Mouse (Mus musculus) hindbrain, embryonic 12.5 days (tissue): ENCODE measurements around the gene Fcho2. TPM values are rescaled to one million over a fixed set of nuclear protein-coding genes. Genes with fewer than 3 reads are reported as not detected.

Source experiments
- ATAC-seq: fragments of 200-750 bp; cut with Nextera tagmentation; 2 replicates; pipeline ENCODE4 v1.8.0; 2017; ENCODE audit warnings: moderate TSS enrichment; ENCODE audit not compliant: low FRiP score
- H3K27ac ChIP-seq: fragments of 300-500 bp; sonication (generic); 2 replicates; pipeline ENCODE4 v1.5.1; 2016; ENCODE audit warnings: mild to moderate bottlenecking
- H3K27me3 ChIP-seq: fragments of 300-500 bp; sonication (generic); 2 replicates; pipeline ENCODE4 v1.6.1; 2016; ENCODE audit warnings: mild to moderate bottlenecking
- H3K36me3 ChIP-seq: fragments of 300-500 bp; sonication (generic); 2 replicates; pipeline ENCODE4 v1.6.1; 2016; ENCODE audit warnings: mild to moderate bottlenecking
- H3K4me1 ChIP-seq: fragments of 300-500 bp; sonication (generic); 2 replicates; pipeline ENCODE4 v1.6.1; 2016
- H3K4me2 ChIP-seq: fragments of 300-500 bp; sonication (generic); replicated peaks from 2 replicates; pipeline ENCODE4 v1.6.1; 2016; ENCODE audit warnings: mild to moderate bottlenecking
- H3K4me3 ChIP-seq: fragments of 300-500 bp; sonication (generic); 2 replicates; pipeline ENCODE4 v1.5.1; 2016; ENCODE audit warnings: mild to moderate bottlenecking
- H3K9ac ChIP-seq: fragments of 300-500 bp; sonication (generic); 2 replicates; pipeline ENCODE4 v1.6.1; 2016; ENCODE audit warnings: mild to moderate bottlenecking, moderate library complexity
- H3K9me3 ChIP-seq: fragments of 300-500 bp; sonication (generic); replicated peaks from 2 replicates; pipeline ENCODE4 v1.6.1; 2016; ENCODE audit warnings: mild to moderate bottlenecking
- WGBS: fragments of 180-500 bp; shearing (Covaris S2); methylation state at CpG from one replicate; pipeline ENCODE4 v1.1.7; 2016; 5-methylcytosine and 5-hydroxymethylcytosine counted together
- polyA plus RNA-seq: library from polyadenylated mRNA; unstranded; fragments of >200 nt; fragmentation: Nextera tagmentation; extraction: Ambion mirVana; gene quantifications from 2 replicates; pipeline ENCODE4 v1.2.1, GENCODE M21; 2016

Gene Fcho2
- polyA plus RNA-seq, 1 experiment from 2014 or later, result 48.3 TPM

DNA sequence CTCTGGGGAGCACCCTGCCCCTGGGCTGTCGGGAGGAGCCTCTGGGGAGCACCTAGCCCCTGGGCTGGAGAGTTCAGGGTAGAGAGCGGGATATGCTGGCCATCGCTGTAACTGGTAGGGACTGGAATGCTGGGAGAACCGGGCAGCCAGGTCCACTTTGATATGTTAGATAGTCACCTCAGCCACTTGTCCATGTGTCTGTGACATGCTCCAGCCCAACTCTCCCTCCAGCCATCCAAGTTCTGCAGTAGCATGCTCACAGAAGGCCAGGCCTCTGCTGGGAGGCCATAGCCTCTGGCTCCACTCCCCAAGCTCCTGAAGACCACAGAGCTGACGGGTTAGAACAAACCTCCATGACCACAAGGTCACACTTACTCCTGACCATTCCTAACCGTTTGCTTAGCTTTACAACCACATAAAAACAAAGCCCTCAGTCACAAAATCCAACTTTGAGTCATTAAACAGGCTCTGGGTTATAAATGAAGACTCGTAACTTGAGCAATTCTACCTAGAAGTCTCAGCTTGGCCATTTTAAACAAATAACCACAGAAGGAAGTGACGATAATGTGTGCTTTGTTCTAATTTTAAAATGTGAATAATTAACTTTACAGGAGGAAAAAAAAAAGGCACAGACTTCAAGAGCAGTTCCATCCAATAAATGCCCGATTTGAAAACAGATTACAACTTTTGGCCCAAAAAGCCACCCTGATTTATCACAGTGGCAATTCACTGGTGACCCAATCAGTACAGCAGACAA is 130.9 kb downstream of the Fcho2 start:
- no peak overlapping the region for H3K4me3 ChIP-seq
- no peak overlapping the region for H3K9ac ChIP-seq
- H3K4me2 ChIP-seq, result no peak overlapping the region
- 81% methylated on average over 9 of the region's 9 CpGs for WGBS
- H3K27ac ChIP-seq, result no peak overlapping the region
- no peaks in the 10 kb centered on the region for H3K9me3 ChIP-seq
- no peaks in the 10 kb centered on the region for H3K36me3 ChIP-seq
- no peak for ATAC-seq
- no peaks in the 10 kb centered on the region for H3K27me3 ChIP-seq
- H3K4me1 ChIP-seq, result peaks cover 13% of the 10 kb centered on the region

DNA sequence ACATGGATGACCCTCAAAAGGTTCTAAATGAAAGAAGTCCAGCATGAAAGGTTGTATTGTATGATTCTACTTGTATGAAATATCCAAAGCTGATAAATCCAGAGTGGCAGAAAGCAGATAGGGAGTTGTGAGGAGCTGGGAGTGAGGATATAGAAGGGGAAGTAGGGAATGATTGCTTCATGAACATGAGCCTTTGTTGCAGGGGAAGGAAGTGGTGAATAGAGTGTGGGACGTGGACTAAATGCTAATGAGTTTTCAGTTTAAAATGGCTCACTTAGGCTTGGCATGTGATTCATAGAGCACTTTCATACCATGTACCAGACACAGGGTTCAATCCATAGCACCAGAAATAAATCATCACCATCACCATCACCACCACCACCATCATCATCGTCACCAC is 131.8 kb downstream of the Fcho2 start:
- Histone ChIP-seq H3K27ac (no peak overlapping the region), H3K4me2 (no peak overlapping the region), H3K36me3 (no peaks in the 10 kb centered on the region), H3K27me3 (no peaks in the 10 kb centered on the region), H3K9me3 (no peaks in the 10 kb centered on the region), H3K9ac (no peak overlapping the region), H3K4me1 (peaks cover 13% of the 10 kb centered on the region), H3K4me3 (no peak overlapping the region)
- WGBS, result 91% methylated on average over 2 of the region's 2 CpGs
- no peak for ATAC-seq

GRCm38 (mm10) chr13:98680470-98681060 is 134.7 kb downstream of the Fcho2 start:
- Histone ChIP-seq H3K27me3 (no peaks in the 10 kb centered on the region), H3K9me3 (no peaks in the 10 kb centered on the region), H3K4me2 (no peak overlapping the region), H3K9ac (no peak overlapping the region), H3K36me3 (no peaks in the 10 kb centered on the region), H3K4me1 (0 out of 2 replicates have a peak, but pooled peaks cover 4% of the 10 kb centered on the region), H3K4me3 (no peak overlapping the region), H3K27ac (no peak overlapping the region)
- no peak for ATAC-seq
- WGBS, result 88% methylated on average over 5 of the region's 5 CpGs

- Histone ChIP-seq H3K4me2 (no peak overlapping the region), H3K27me3 (no peaks in the 10 kb centered on the region), H3K9ac (no peak overlapping the region), H3K4me3 (no peak overlapping the region), H3K27ac (no peak overlapping the region), H3K4me1 (0 out of 2 replicates have a peak, but pooled peaks cover 4% of the 10 kb centered on the region), H3K36me3 (no peaks in the 10 kb centered on the region), H3K9me3 (no peaks in the 10 kb centered on the region)
- ATAC-seq, result no peak
- WGBS, result 55% methylated on average over 4 of the region's 4 CpGs
These were observed 135.6 kb downstream of the Fcho2 start for GRCm38 (mm10) chr13:98679631-98680041.

DNA sequence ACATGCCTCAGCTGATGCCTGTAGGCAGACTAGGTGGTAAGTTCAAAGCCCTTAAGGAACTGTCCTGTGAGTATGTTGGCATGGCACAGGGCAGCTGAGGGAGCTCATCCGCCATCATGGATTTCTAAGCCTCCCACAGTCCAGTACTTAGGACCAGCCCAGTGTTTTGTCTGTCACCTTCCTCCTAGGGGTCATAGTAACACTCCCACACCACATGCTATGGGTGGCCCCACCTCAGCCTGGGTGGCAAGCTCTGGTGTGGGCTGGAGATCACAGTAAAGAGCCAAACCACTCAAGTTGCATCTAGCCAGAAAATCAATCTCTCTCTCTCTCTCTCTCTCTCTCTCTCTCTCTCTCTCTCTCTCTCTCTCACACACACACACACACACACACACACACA is 136.0 kb downstream of the Fcho2 start:
- Histone ChIP-seq H3K9me3 (no peaks in the 10 kb centered on the region), H3K4me1 (0 out of 2 replicates have a peak, but pooled peaks cover 4% of the 10 kb centered on the region), H3K27ac (no peak overlapping the region), H3K9ac (no peak overlapping the region), H3K4me3 (no peak overlapping the region), H3K4me2 (no peak overlapping the region), H3K27me3 (no peaks in the 10 kb centered on the region), H3K36me3 (no peaks in the 10 kb centered on the region)
- 88% methylated on average over 1 of the region's 1 CpGs for WGBS
- no peak for ATAC-seq

GRCm38 (mm10) chr13:98673922-98674321 is 141.3 kb downstream of the Fcho2 start:
- no peaks in the 10 kb centered on the region for H3K27me3 ChIP-seq
- no peak overlapping the region for H3K4me2 ChIP-seq
- H3K27ac ChIP-seq, result no peak overlapping the region
- H3K4me1 ChIP-seq, result no peaks in the 10 kb centered on the region
- H3K4me3 ChIP-seq, result no peak overlapping the region
- H3K9me3 ChIP-seq, result no peaks in the 10 kb centered on the region
- ATAC-seq, result no peak
- no peaks in the 10 kb centered on the region for H3K36me3 ChIP-seq
- no peak overlapping the region for H3K9ac ChIP-seq
- WGBS, result 87% methylated on average over 4 of the region's 4 CpGs

Other genes starting within 250 kb of the Fcho2 start
- gene Tmem174, start 178.0 kb downstream of the Fcho2 start, polyA plus RNA-seq, result not detected in 2 replicates
- gene Tmem171, start 120.6 kb downstream of the Fcho2 start, polyA plus RNA-seq, result 0.18 TPM in 1 of 2 replicates, not detected in the other
- 87.7 and 90.5 TPM in 2 replicates for gene Tnpo1, start 110.9 kb upstream of the Fcho2 start, polyA plus RNA-seq
- gene 1700024P04Rik, start 169.1 kb upstream of the Fcho2 start, polyA plus RNA-seq, result not detected in 2 replicates